Mouse (Mus musculus): Measurements from ENCODE around the gene Gm10024.
"Not testable (repeated sequence)": the region's sequence is repeated elsewhere in the genome, so short reads cannot be mapped to it uniquely, and the experiment has no call there.

The Gm10024 gene

DNA sequence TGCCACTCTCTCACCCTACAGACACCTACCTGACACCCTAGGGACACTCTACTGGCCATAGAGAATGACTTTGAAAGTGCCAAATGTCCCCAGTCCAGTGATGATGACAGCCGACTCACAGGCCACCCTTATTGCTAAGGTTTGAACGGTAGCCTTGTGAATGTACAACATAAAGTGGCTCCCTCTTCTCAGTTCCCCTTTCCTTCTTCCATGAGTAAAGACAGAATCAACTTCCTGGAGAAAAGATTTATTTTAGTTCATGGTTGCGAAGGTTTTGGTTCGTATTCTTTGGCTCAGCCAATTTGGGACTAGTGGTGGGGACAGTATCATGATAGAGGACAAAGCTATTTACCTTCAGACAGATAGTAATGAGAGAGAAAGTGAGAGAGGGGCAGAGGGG lies 27.7 kb downstream of the Gm10024 start:
- DNase-seq: no peak

DNA sequence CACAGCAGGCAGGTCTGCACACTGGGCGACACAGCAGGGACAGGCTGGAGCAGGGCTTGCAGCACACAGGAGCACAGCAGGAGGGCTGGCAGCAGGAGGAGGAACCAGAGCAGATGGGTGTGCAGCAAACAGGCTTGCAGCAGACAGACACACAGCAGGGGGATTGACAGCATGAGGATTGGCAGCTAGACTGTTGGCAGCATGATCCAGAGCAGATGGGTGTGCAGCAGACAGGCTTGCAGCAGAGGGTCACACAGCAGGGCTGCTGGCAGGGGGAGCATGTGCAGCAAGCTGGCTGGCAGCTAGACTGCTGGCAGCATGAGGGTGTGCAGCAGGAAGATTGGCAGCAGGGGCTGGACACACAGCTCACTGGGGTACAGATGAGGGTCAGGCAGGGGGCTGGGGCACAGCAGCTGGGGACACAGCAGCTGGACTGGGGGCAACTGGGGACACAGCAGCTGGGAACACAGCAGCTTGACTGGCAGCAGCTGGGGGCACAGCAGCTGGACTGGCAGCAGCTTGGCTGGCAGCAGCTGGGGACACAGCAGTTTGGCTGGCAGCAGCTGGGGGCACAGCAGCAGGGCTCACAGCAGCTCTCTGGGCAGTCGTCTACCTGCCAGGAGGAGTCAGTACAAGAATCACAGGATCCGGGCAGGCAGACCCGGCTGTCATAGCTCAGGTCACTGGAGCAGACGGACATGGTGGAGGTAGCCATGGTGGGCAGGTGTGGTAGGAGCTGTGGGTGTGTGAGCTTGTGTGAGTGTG lies 30.8 kb downstream of the Gm10024 start, which contains the start of gene Gm18596:
TSS of gene Gm18596 (minus strand) at position 715 of the 765 bp plus-strand sequence.
- DNase-seq: peak; percentile 18

DNA sequence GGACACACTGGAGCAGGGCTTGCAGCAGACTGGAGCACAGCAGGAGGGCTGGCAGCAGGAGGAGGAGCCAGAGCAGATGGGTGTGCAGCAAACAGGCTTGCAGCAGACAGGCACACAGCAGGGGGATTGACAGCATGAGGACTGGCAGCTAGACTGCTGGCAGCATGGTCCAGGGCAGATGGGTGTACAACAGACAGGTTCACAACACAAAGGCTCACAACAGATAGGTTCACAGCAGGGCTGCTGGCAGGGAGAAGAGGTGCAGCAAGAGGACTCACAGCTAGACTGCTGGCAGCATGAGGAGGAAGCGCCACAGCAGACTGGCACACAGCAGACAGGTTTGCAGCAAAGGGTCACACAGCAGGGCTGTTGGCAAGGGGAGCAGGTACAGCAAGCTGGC lies 39.4 kb downstream of the Gm10024 start:
- peak; percentile 41 for DNase-seq

DNA sequence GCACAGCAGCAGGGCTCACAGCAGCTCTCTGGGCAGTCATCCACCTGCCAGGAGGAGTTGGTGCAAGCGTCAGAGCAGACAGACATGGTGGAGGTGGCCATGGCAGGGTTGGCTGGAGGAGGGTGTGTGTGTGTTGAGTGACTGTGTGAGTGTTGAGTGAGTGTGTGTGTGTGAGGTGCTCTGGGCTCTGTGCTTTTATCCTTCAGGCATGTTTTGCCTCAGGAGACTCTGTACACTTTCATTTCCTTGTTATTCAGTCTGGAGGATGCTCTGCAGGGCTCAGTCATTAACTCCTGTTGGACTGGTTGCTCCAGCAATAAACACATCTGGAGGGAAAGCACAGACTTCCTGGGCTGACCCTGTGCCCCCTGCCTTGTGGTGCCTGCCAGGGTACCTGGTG lies 40.0 kb downstream of the Gm10024 start, which contains the start of gene Gm9736:
TSS of gene Gm9736 (minus strand) at position 101 of the 400 bp plus-strand sequence.
- not testable (repeated sequence) for DNase-seq

DNA sequence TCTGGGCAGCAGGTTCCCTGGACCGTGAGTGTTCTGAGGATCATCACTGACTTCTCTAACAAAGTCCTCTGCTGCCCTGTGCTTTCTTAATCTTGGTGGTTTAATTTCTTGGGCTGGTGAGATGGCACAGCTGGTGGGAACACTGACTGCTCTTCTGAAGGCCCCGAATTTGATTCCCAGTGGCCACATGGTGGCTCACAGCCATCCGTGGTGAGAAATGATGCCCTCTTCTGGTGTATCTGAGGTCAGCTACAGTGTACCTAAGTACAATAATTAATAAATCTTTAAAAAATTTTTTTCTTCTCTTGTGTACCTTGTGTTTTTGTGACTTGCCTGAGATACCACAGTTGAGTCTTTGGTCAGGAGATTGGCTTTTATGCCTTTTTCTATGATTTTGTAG lies 41.1 kb downstream of the Gm10024 start:
- not testable (repeated sequence) for DNase-seq

DNA sequence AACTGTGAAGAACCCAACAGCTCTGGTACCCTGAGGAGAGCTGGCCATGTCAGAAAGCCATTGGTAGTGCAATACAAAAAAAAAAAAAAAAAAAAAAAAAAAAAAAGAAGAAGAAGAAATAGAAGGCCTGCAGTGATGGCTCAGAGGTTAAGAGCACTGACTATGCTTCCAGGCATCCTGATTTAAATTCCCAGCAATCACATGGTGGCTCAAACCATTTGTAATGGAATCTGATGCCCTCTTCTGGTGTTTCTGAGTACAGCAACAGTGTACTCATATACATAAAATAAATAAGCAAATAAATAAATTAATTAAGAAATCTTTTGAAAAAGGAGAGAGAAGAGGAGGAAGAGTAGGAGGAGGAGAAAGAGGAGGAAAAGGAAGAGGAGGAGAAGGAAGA lies 42.2 kb downstream of the Gm10024 start:
- DNase-seq: no peak

DNA sequence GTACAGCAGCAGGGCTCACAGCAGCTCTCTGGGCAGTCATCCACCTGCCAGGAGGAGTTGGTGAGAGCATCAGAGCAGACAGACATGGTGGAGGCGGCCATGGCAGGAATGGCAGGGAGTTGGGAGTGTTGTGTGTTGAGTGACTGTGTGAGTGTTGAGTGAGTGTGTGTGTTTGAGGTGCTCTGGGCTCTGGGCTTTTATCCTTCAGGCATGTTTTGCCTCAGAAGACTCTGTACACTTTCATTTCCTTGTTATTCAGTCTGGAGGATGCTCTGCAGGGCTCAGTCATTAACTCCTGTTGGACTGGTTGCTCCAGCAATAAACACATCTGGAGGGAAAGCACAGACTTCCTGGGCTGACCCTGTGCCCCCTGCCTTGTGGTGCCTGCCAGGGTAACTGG lies 48.3 kb downstream of the Gm10024 start, which contains the start of gene Gm3233:
TSS of gene Gm3233 (minus strand) at position 101 of the 400 bp plus-strand sequence.
- not testable (repeated sequence) for DNase-seq
